Mouse (Mus musculus) brain, embryonic 18.5 days (tissue): ENCODE results near the gene Hoxb6.

Source experiments
- DNase-seq: peaks from one replicate; pipeline ENCODE4 v3.0.0-alpha.2; 2012; ENCODE audit warnings: low read depth, low spot score

Gene Hoxb6

DNA sequence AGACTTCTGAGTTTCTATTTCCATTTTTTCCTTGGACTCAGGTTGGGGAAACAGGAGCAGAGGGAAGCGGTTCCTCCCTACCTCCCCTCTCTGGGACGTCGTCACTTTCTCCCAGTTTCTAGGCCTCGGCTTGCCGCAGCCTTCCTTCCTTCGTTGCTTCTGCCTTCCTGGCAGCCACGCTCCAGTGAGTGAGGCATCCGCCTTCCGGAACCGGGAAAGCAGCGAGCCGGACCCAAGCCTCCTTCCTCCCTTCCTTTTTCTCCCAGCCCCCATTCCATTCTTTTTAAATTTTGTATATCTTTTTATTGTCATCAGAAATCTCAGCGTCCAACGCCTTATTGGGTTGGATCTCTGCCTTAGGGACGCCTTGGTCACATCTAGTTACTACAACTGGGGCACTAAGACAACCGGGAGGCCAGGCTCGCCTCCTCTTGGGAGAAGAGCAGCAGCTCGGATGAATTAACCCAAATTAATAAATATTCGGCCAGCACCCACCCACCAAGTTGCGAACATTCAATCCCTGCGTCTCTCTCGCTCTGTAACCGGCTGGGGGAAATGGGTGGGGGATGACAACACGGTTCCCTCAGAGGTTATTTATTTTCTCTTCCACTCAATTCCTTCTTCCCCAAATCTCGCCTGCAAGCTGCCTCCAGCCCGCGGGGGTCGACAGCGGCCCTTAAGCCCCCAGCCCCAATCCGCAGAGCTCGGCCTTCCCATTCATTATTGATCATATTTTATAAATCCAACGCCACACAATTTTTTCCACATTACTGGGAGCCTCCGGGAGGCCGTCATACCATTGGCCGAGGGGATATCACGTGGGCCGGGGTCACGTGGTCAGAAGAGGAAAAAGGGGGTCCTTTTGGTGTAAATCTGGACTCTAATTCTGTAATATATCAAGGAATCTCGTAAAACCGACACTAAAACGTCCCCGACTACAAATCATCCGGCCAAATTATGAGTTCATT is 6.2 kb upstream of the Hoxb6 start, which contains the start of gene Hoxb7:
Gene Hoxb7 (plus strand): TSS at position 853 of the 968 bp plus-strand sequence.
- no peak for DNase-seq

DNA sequence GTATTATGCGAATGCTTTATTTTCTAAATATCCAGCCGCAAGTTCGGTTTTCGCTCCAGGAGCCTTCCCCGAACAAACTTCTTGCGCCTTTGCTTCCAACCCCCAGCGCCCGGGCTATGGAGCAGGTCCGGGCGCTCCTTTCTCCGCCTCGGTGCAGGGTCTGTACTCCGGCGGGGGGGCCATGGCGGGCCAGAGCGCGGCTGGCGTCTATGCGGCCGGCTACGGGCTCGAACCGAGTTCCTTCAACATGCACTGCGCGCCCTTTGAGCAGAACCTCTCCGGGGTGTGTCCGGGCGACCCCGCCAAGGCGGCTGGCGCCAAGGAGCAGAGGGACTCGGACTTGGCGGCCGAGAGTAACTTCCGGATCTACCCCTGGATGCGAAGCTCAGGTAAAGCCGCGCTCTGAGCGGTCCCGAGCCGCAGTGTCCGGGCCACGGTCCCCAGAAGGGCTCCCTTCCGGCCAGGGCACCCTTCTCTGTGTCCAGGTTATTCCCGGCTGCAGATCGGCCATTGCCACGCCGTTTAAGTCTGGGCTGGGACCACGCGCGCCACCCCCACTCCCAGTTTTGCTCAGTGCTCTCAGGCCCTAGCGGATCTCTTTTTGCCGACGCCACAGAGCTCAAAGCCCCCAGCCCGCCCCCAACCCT is 5.4 kb upstream of the Hoxb6 start:
- no peak for DNase-seq

DNA sequence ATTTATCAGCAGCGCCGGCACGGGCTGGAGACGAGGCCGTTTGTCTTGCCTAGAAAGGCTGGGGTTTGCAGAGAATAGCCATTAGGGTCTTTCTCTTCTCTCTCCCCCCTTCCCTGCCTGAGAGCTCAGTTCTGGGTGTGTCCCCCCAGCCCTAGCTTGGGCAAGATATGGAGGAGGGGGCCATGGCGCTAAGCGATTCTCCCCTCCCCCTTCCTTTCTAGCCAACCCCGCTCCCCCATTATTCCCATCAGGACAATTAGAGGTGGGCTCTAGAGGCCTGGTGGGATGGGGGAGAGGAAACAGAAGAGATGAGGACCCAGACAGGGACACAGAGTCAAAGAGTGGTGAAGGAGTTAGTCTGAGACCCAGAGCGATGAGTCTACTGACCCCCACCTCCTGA is 4.9 kb upstream of the Hoxb6 start:
- no peak for DNase-seq

DNA sequence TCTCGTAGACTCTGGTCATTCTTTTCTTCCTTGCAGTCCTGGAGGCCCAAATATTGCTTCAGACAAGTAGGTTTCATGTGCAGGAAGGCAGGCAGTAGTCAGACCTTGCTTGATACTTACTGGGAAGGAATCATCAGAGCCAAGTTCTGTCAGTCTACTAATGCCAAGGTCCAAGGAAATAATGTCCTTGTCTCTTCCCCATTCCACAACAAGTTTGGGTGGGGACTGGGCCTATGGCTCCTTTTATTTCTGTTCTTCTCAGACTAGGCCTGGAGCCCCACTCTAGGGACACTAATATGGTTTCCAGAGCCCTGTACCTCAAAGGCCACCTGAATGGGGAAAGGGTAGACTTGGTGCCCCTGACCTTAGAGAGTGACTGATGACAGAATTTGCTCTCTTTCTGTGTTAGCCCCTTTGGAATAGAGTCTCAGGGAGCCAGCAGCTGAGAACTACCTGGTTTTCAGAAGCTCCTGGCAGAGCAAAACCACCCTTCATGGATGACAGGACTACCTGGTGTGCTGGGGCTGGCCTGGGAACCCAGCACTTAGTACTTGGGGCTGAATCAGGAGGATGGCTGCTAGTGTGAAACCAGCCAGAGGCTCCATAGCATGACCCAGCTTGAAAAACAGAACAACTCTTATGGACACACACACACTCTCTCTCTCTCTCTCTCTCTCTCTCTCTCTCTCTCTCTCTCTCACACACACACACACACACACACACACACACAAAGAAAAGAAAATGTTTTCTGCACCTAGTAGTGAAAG is 3.6 kb upstream of the Hoxb6 start:
- no peak for DNase-seq

DNA sequence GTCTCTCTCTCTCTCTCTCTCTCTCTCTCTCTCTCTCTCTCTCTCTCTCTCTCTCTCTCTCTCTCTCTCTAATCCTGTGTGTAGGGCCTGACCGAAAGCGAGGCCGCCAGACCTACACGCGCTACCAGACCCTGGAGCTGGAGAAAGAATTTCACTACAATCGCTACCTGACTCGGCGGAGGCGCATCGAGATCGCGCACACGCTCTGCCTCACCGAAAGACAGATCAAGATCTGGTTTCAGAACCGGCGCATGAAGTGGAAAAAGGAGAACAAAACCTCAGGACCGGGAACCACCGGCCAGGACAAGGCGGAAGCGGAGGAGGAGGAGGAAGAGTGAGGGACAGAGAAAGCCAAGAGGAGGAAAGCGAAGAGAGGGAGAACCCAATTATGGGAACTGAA is 3.0 kb upstream of the Hoxb6 start:
- DNase-seq = no peak

DNA sequence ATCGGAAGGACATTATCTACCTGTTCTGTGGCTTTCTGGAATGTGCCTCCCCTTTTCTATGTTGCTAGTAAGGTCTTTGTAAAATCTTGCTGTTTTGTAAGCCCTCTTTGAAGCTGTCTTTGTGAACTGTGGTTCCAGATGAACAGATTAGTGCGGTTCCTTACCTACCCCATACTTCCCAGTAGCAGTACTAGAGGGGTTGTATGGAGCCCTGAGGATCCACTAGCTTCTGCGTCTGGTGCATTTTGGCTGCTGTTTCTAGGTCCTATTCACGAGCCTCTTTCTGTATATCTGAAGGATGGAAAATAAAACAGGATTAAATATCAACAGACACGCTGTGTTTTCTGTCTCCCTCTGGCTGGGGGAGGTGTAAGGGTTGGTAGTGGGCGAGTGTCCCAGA is 2.4 kb upstream of the Hoxb6 start:
- DNase-seq = no peak

DNA sequence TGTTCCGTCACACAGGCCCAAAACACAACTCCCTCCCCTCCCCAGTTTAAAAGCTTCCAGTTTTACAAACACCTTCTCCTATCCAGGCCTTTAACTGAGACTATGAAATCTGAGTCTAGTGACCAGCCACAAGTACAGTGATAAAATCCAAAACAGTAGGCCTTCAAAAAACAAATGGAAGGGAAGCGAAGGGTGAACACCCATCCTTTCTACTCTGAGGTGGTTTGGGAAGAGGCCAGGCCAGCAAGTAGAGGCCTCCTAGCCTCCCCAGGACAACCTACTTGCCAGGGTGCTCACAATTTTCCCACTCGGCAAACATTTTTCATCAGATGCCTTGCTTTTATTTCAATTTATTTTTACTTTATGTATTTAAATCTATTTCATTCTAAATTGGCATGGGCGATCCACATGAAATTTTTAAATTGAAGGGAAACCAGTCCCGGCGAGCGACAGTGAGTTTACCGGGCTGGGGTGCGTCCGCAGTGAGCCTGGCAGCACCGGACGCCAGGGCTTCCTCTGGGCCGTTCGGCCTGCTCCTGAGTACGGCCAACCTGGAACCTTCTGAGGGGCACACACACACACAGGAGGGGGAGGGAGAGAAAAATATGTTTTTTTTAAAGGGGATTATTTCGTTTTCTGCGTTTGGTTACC is 1.4 kb upstream of the Hoxb6 start:
- no peak for DNase-seq

DNA sequence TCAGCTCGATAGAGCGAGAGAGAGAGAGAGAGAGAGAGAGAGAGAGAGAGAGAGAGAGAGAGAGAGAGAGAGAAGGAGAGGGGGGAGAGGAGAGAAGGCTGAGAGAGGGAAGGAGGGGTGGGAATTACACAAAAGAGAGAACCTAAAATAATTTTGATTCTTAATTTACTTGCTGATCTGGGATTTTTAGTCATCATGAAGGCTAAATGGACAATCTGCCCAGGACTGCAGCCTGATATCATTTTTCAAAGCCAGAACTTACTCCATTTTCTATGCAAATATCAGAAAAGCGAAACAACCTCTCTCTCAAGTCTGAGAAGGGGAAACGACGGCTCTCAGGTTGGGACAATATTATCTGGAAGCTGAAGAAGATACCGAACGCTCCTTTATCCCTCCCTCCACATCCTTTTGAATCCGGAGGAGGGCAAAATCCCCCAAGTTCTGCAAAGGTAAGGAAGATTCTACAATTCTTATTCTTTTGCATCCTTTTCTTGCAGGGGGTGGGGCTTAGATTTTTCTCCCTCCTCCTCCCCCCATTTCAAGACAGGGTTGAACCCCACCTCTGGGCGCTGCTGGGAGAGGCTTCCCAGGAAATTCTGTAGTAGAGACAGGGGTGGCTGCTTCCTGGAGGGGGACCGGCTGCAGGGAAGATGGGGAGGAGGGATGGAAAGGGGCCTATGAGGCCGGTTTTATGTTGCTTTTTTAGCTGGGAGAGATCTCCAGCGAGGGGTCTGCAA is 457 bp downstream of the Hoxb6 start:
- DNase-seq = no peak

DNA sequence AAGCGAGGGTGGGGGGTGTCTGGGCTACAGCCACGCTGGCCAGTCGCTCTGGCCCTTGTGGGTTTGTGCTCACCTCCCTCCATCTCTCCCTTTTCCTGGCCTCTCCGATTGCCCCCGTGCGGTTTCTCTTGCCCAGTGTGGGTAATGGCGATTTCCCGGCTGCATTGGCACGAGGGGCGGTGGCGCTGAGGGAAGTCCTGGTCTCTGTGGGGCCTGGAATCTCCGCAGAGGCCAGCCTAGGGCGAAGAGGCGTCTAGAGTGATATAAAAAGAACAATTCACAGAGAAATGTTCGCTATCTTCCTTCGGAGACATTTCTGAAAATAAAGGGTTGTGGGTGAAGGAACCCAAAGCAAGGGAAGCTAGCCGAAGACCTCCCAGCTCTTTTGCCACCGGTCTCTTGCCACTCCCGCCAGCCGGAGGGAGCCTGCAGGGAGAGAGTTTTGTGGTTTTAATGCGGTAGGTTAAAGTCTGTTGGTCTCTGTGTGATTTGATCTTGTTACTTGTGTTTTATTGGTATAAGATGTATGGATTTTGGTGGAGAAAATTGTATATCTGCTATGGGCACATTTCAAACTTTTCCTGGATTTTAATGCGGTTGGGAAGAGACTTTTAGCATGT is 1.1 kb downstream of the Hoxb6 start:
- DNase-seq = no peak

DNA sequence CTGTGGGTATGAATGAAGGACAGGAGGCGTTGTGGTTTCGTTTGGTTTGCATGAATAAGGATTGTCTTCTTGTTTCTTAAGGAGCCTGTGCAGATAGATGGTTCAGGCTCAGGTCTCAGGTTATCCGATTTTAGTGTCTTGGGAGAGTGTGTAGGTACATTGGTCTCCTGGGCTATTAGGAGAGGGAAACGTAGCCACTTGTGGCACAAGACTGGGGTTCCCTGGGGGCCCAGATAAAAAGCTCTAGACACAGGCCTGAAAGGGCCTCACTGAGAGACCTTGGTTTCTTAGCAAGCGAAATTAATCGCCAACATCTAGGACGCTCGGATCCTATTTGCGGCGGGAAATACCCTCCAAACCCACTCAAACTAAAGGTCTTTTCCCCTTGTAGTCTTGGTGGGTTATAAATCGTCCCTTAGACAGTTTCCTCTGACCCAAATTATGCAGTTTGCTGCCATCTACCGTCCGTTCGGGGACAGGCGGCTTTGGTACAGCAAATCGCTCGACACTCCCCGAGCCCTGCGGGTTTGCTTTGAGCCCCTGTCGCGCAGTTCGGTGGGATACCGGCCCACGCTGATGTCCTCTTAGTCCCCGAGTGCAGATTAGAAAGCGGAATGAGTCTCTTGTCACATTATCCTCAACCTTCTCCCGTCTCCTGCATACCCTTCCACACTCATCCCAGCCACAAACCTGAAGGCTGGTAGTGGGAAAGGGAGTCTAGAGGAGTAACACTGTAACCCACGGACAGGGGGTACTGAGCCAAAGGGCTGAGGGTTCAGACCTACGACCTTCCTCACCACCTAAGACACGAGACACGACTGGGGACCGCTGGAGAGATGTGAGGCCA is 2.2 kb downstream of the Hoxb6 start:
- no peak for DNase-seq

DNA sequence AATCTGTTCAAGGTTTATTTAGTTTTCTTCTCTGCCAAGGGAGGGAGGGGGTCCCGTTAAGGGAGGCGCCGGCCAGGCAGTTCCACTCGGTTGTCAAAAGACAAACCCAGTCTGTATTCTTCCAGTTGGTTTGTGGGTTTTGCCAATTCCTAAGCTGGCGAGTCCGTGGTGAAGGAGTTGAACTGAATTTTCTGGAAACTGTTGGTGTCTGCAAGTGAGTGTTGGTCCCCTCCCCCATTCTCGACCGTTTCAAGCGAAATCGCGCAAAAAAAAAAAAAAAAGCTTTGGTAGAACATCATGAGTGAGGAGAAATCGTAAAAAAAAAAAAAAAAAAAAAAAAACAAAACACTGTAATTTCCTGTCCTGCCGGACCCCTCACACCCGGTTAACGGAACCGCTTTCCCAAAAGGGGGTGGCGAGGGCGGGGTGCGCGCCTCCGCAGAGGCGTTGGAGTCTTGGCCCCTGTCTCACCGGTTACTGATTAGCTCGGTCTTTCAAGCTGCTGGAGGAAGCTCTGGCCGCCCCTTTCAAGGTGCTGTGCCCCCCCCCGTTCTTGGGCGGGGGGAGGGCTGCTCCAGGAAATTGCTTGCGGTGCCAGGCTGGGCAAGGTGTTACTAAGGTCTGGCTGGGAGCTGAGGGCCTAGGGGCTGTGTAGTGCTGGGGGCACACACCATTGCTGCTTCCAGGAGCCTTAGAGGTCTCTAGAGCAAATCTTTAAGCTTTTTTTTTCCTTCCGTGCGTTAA is 3.0 kb downstream of the Hoxb6 start:
- no peak for DNase-seq

DNA sequence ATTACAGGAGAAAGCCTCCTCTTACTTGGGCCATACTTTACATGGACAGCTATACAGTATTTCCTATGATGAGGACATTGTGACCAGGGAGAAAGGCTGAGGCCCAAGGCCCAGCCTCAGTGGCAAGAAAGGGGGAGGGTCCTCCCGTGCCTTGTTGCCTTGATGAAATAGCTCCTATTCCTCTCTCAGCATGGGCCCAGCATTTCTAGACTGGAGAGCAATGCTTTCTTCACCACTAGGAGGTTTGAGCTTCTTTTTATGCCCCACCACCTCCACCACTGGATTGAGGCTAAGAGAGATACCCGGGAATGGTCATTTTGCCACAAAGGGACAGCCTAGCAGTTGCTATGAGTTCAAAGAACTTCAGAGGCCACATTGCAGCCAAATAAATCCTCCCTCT is 4.7 kb downstream of the Hoxb6 start:
- no peak for DNase-seq

DNA sequence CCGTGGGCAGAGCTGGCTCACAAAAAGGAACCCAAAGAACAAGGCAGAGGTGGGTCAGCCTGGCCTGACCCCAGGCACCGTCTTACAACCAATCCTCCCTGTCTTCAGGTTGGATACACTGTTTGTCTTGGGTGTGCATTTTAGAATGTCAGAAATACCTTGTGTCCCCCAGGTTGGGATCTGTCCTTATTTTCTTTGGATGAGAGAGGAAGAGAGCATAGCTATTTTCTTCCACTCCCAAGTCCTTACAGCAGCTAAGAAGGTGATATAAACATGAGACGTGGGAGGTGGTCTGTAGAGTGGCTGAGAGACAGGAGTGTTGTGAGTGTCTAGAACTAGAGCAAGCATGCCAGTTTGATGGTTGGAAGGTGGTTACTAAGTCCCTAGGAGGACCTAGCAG is 5.2 kb downstream of the Hoxb6 start:
- no peak for DNase-seq

DNA sequence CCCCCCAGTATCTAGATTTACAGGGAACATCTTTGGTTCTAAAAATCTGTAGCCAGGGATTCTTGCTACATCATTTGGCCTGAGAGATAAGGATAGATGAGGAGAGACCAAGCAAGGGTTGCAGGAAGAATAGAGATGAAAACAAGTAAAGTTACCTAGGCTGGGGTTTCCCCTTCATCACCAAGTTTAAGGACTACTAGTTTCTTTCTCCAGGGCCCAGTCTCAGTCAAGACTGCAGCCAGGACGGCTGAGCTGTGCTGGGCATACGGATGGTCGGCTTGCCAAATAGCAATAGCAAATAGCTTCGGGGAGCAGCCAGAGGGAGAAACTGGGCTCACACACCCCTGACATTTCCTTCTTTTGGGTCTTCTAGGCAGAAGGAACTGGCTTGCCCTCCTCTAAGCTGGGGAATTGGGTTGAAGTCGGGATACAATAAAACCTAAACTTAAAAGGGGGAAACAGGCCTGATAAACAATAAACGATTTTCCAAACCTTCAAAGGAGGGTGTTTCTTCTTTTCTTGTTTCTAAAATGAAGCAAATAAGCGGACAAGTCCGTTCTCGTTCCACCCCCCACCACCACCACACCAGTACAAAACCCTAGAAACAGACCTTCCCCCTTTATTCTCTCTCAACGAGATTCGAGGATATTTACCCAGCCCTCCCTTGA is 5.8 kb downstream of the Hoxb6 start:
- no peak for DNase-seq

DNA sequence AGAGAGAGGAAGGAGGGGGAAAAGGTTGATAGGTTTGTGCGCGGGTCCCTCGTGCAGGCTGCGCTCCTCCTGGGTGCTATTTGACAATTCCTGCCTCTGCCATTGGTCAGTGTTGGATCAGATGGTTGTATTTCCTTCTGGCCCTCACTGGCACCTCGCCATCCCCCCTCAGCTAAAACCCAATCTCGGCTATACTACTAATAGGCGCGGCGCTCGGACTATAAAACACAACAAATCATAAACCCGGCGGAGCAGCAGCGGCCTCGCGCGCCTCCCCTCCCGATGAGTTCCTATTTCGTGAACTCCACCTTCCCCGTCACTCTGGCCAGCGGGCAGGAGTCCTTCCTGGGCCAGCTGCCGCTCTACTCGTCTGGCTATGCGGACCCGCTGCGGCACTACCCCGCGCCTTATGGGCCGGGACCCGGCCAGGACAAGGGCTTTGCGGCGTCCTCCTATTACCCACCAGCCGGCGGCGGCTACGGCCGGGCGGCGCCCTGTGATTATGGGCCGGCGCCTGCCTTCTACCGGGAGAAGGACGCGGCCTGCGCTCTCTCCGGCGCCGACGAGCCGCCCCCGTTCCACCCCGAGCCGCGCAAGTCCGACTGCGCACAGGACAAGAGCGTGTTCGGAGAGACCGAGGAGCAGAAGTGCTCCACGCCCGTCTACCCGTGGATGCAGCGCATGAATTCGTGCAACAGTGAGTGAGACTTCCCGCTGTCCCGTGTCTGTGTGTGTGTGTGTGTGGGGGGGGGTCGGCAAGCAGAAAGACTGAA is 6.8 kb downstream of the Hoxb6 start:
- no peak for DNase-seq

DNA sequence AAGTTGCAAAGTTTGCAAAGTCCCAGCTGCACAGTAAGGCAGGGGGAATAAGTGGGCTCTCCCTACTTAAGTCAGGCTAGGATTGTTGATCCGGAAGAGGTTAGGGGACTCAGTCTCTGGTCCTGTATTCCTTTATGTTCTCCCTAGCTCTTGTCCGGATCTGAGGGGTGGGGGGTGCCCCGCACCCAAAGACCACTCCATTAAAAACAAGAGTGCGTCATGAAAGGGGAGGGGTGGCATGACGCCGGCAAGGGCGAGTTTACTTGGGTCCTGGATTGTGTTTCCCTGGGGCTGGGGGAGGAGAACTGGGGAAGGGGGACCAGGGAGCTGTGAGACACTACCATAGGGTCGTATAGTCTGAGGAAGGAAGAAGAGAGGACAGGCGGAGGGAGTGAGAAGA is 7.5 kb downstream of the Hoxb6 start:
- no peak for DNase-seq

DNA sequence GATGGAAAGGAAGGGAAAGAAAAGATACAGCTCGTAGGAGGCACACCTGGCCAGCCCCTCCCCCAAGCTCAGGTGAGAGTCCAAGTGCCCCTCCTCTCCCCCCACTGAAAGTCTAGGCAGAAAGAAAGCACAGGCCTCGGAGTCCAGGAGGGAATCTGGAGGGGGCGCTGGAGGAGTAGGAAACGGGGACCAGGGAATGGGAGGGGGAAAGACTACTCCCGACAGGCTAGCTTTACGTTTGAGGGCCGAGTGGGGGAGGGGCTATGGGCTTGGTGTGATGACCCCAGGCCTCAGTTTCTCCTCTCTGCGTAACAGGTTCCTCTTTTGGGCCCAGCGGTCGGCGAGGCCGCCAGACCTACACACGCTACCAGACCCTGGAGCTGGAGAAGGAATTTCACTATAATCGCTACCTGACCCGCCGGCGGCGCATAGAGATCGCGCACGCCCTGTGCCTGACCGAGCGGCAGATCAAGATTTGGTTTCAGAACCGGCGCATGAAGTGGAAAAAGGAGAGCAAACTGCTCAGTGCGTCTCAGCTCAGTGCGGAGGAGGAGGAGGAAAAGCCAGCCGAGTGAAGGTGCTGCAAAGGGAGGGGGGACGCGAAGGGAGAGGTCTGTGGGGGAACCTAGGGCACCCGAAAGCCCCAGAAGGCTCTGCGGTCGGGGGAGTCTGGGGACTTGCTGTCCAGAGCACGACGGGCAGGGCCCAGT is 8.2 kb downstream of the Hoxb6 start:
- DNase-seq = no peak
